In the genomic region with DNA sequence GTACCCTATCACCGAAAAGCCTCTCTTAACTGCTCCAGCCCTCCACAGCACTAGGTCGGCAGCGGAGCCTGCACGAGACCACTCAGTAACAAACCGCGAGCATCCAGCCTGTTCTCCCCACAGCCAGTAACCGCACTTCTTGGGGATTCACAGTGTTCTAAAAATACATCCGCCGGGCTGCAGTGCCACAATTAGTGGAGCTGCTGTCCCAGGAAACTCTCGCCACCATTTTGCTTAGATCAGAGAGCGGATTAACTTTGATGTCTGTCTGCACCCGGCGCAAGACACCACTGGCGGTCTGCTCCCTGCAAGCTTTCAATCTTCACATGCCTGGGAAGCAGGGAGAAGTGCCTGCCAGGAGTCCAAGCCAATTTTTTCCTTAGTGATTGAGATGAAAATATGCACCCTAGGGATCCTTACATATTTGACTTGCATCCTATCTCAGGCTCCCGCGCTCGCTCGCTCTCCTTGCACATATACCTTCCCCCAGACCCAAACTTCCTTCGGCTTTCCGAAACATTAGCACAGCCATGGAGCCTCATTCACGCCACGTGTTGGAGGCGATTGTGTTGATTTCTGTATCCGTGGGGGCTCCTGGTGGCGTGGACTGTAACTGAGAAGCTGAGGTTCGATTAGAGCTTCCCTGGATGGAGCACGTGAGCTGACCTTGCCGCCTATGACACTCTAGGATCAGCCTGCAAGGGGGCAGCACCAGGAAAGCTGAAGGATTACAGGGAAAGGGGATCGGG, we compare ENCODE assay signal across 8 mouse cellular contexts. TPM values are rescaled to one million over a fixed set of nuclear protein-coding genes. Genes with fewer than 3 reads are reported as not detected.
DNase-seq lines count a peak whose midpoint lies in the region; ATAC-seq and TF ChIP-seq lines count a peak whose summit lies in the region.

No protein-coding gene starts in this region.

- H3K27ac ChIP-seq in heart, adult 2 months, result no peak overlapping the region
- H3K27ac ChIP-seq in ES-Bruce4 (ENCODE audit: insufficient read depth, low read length), result no peak overlapping the region
- H3K27ac ChIP-seq in hindbrain, embryonic 13.5 days, result no peak overlapping the region
- no peak overlapping the region for H3K27ac ChIP-seq in liver, embryonic 14.5 days
- H3K27ac ChIP-seq in olfactory bulb, adult 2 months (ENCODE audit: insufficient read depth, low read depth, low read length), result no peak overlapping the region

- H3K9me3 ChIP-seq in ES-Bruce4 (replicated peaks; ENCODE audit: control insufficient read depth, insufficient read depth, low read length, poor library complexity, severe bottlenecking), result no peaks in the 10 kb centered on the region
- H3K9me3 ChIP-seq in hindbrain, embryonic 13.5 days, result no peaks in the 10 kb centered on the region
- no peaks in the 10 kb centered on the region for H3K9me3 ChIP-seq in liver, embryonic 14.5 days (ENCODE audit: control insufficient read depth, low read length)

- WGBS in heart, adult 2 months, result 3% methylated on average over 29 of the region's 29 CpGs
- 6% methylated on average over 29 of the region's 29 CpGs for WGBS in hindbrain, embryonic 13.5 days
- WGBS in liver, embryonic 14.5 days (ENCODE audit: insufficient replicate concordance), result 3% methylated on average over 29 of the region's 29 CpGs
- WGBS in olfactory bulb, adult 2 months, result 4% methylated on average over 29 of the region's 29 CpGs

- no peaks in the 10 kb centered on the region for H3K79me2 ChIP-seq in heart, adult 2 months (replicated peaks; ENCODE audit: control insufficient read depth, insufficient read depth, low read length)

- peak overlapping the region; percentile 38 for H3K4me3 ChIP-seq in heart, adult 2 months
- peak overlapping the region; percentile 35 for H3K4me3 ChIP-seq in ES-Bruce4 (ENCODE audit: low read depth, low read length)
- peak overlapping the region; percentile 35 for H3K4me3 ChIP-seq in hindbrain, embryonic 13.5 days
- H3K4me3 ChIP-seq in liver, embryonic 14.5 days (ENCODE audit: insufficient read depth in 1 of 2, low read depth in 2 of 2, low read length in 2 of 2), result peak overlapping the region; percentile 12 to 40; a peak in 2 of 4 replicates
- peak overlapping the region; percentile 40 for H3K4me3 ChIP-seq in olfactory bulb, adult 2 months (ENCODE audit: insufficient read depth, low read depth, low read length)

- no peaks in the 10 kb centered on the region for H3K36me3 ChIP-seq in heart, adult 2 months (ENCODE audit: control insufficient read depth, insufficient read depth, low read length)
- H3K36me3 ChIP-seq in ES-Bruce4 (ENCODE audit: control insufficient read depth, insufficient read depth, low read length, poor library complexity, severe bottlenecking), result no peaks in the 10 kb centered on the region
- H3K36me3 ChIP-seq in hindbrain, embryonic 13.5 days, result no peaks in the 10 kb centered on the region
- no peaks in the 10 kb centered on the region for H3K36me3 ChIP-seq in liver, embryonic 14.5 days (replicated peaks; ENCODE audit: control insufficient read depth, insufficient read depth, low read depth)

- TF ChIP-seq CTCF in heart, adult 2 months (IDR thresholded peaks at IDR 0.05), result no peak
- TF ChIP-seq CTCF in ES-Bruce4 (IDR thresholded peaks at IDR 0.05; ENCODE audit: low read depth, low read length), result peak; percentile 9
- 0 out of 2 replicates have a peak, but pooled peaks have one; percentile 11 for TF ChIP-seq CTCF in liver, embryonic 14.5 days (IDR thresholded peaks at IDR 0.05; ENCODE audit: low read depth)
- TF ChIP-seq CTCF in olfactory bulb, adult 2 months (IDR thresholded peaks at IDR 0.05; ENCODE audit: insufficient read depth, low read depth, low read length), result no peak

- peak overlapping the region; percentile 65 for H3K4me2 ChIP-seq in hindbrain, embryonic 13.5 days
- peak overlapping the region; percentile 52 for H3K4me2 ChIP-seq in liver, embryonic 14.5 days (ENCODE audit: low read depth)

- DNase-seq in heart, adult 2 months, result peak; percentile 23 to 35
- DNase-seq in heart, postnatal 25 days (ENCODE audit: low spot score), result no peak
- DNase-seq in embryo, embryonic 10.5 days (ENCODE audit: low spot score), result peak; percentile 67
- DNase-seq in liver, embryonic 14.5 days (ENCODE audit: low read depth in 3 of 3, low spot score in 3 of 3), result no peak
- no peak for DNase-seq in MN1 (ENCODE audit: low spot score)

- H3K4me1 ChIP-seq in heart, adult 2 months (ENCODE audit: control insufficient read depth, insufficient read depth, low read length), result no peaks in the 10 kb centered on the region
- H3K4me1 ChIP-seq in ES-Bruce4 (ENCODE audit: control insufficient read depth, insufficient read depth, low read length), result no peaks in the 10 kb centered on the region
- H3K4me1 ChIP-seq in hindbrain, embryonic 13.5 days (replicated peaks), result peaks cover 20% of the 10 kb centered on the region
- H3K4me1 ChIP-seq in liver, embryonic 14.5 days (replicated peaks; ENCODE audit: control insufficient read depth in 2 of 2, insufficient read depth in 2 of 2, low read length in 1 of 2), result peaks cover 0 to 5% of the 10 kb centered on the region in 2 experiments; a peak in 1 of 4 replicates
- peaks cover 8% of the 10 kb centered on the region for H3K4me1 ChIP-seq in olfactory bulb, adult 2 months (ENCODE audit: control insufficient read depth, insufficient read depth, low read length)

- H3K27me3 ChIP-seq in heart, adult 2 months (ENCODE audit: control insufficient read depth, insufficient read depth, low read length), result no peaks in the 10 kb centered on the region; the same call in 1 of the 2 replicates
- H3K27me3 ChIP-seq in ES-Bruce4 (ENCODE audit: control insufficient read depth, insufficient read depth, low read length, poor library complexity, severe bottlenecking), result peaks cover 3% of the 10 kb centered on the region; the same call in 1 of the 2 replicates
- peaks cover 10% of the 10 kb centered on the region; the same call in 1 of the 2 replicates for H3K27me3 ChIP-seq in hindbrain, embryonic 13.5 days
- H3K27me3 ChIP-seq in liver, embryonic 14.5 days (ENCODE audit: control insufficient read depth, insufficient read depth, low read length), result peaks cover 16% of the 10 kb centered on the region

- intact Hi-C loops in heart, adult 2 months (cut with DNase I), result no loop called here
- intact Hi-C loops in heart, postnatal 25 days (cut with DNase I), result no loop called here

- peak; percentile 49 for ATAC-seq in hindbrain, embryonic 13.5 days (ENCODE audit: low FRiP score)
- ATAC-seq in liver, embryonic 14.5 days (ENCODE audit: insufficient read depth), result no peak

- TF ChIP-seq EP300 in heart, adult 2 months (IDR thresholded peaks at IDR 0.05; ENCODE audit: insufficient read depth, low read depth, low read length), result no peak
- no peak for TF ChIP-seq EP300 in ES-Bruce4 (IDR thresholded peaks at IDR 0.05; ENCODE audit: insufficient read depth, low read depth, low read length)
- TF ChIP-seq EP300 in liver, embryonic 14.5 days (IDR thresholded peaks at IDR 0.05; ENCODE audit: low read depth), result no peak

- peak overlapping the region; percentile 4; the same call in 1 of the 2 replicates for H3K9ac ChIP-seq in heart, adult 2 months (ENCODE audit: low read depth, low read length)
- H3K9ac ChIP-seq in ES-Bruce4 (ENCODE audit: low read depth, poor library complexity, severe bottlenecking), result no peak overlapping the region
- peak overlapping the region; percentile 59 for H3K9ac ChIP-seq in hindbrain, embryonic 13.5 days
- no peak overlapping the region for H3K9ac ChIP-seq in liver, embryonic 14.5 days (replicated peaks)

- no peak for TF ChIP-seq POLR2A in heart, adult 2 months (IDR thresholded peaks at IDR 0.05; ENCODE audit: insufficient read depth, low read depth, low read length)
- no peak for TF ChIP-seq POLR2A in ES-Bruce4 (IDR thresholded peaks at IDR 0.05; ENCODE audit: insufficient read depth, low read length)
- TF ChIP-seq POLR2A in olfactory bulb, adult 2 months (IDR thresholded peaks at IDR 0.05; ENCODE audit: insufficient read depth, low read depth, low read length), result no peak

RNA-seq across cellular contexts. Expression of a gene that starts 8.7 kb away (rescaled TPM):
- total RNA-seq in heart, adult 2 months (2021), result 10 to 100 TPM; 92.3 to 100.0 TPM
- polyA plus RNA-seq in heart, adult 2 months (2012; rRNA removed), result 115 and 189 TPM in 2 replicates
- total RNA-seq in heart, postnatal 25 days (2021), result 100 to 1,000 TPM in 1 of 2 experiments, 10 to 100 TPM in 1; 97.7 to 102 TPM
- polyA plus RNA-seq in ES-Bruce4 (2011; ENCODE audit: insufficient read depth, insufficient read length, low read depth, missing spikeins), result 20.0 and 33.1 TPM in 2 replicates
- 76.0 and 76.6 TPM in 2 replicates for polyA plus RNA-seq in hindbrain, embryonic 13.5 days (2015; fragmentation: Nextera tagmentation; extraction: Ambion mirVana)
- 15.4 and 17.3 TPM in 2 replicates for polyA plus RNA-seq in liver, embryonic 14.5 days (2012; rRNA removed)
- polyA plus RNA-seq in liver, embryonic 14.5 days (2014; fragmentation: Nextera tagmentation; extraction: Ambion mirVana), result 35.2 and 38.5 TPM in 2 replicates
- not detected in 2 replicates for polyA plus RNA-seq in olfactory bulb, adult 2 months (2012; ENCODE audit: insufficient read depth, insufficient read length, low replicate concordance, missing spikeins)

RNA-seq across cellular contexts. Expression of a gene that starts 44.5 kb away (rescaled TPM):
- 1 to 10 TPM; 1.5 to 1.6 TPM for total RNA-seq in heart, adult 2 months (2021)
- 0.86 and 1.1 TPM in 2 replicates for polyA plus RNA-seq in heart, adult 2 months (2012; rRNA removed)
- 1 to 10 TPM; 1.7 to 2.0 TPM for total RNA-seq in heart, postnatal 25 days (2021)
- 6.1 and 6.2 TPM in 2 replicates for polyA plus RNA-seq in ES-Bruce4 (2011; ENCODE audit: insufficient read depth, insufficient read length, low read depth, missing spikeins)
- polyA plus RNA-seq in hindbrain, embryonic 13.5 days (2015; fragmentation: Nextera tagmentation; extraction: Ambion mirVana), result 4.4 and 5.2 TPM in 2 replicates
- polyA plus RNA-seq in liver, embryonic 14.5 days (2012; rRNA removed), result 0.03 and 0.05 TPM in 2 replicates
- 0.10 TPM in 1 of 2 replicates, not detected in the other for polyA plus RNA-seq in liver, embryonic 14.5 days (2014; fragmentation: Nextera tagmentation; extraction: Ambion mirVana)
- polyA plus RNA-seq in olfactory bulb, adult 2 months (2012; ENCODE audit: insufficient read depth, insufficient read length, low replicate concordance, missing spikeins), result not detected in 2 replicates

Comparison
In these comparisons a context has a peak if more than half of its experiments do, and no peak if none do; other contexts are left out.
1. DNase-seq: peak in heart, adult 2 months (2 of 2) and embryo, embryonic 10.5 days (single experiment); none in heart, postnatal 25 days (single experiment), liver, embryonic 14.5 days (0 of 3) and MN1 (single experiment).
2. H3K9ac ChIP-seq: peak in heart, adult 2 months (single experiment) and hindbrain, embryonic 13.5 days (single experiment); none in ES-Bruce4 (single experiment) and liver, embryonic 14.5 days (single experiment).
3. CTCF ChIP-seq: peak in ES-Bruce4 (single experiment) and liver, embryonic 14.5 days (single experiment); none in heart, adult 2 months (single experiment) and olfactory bulb, adult 2 months (single experiment).
4. RNA of a gene that starts 8.7 kb away (polyA plus RNA-seq): 115 to 189 TPM in heart, adult 2 months, 76.0 to 76.6 TPM in hindbrain, embryonic 13.5 days, 15.4 to 38.5 TPM in liver, embryonic 14.5 days and 20.0 to 33.1 TPM in ES-Bruce4; not detected in olfactory bulb, adult 2 months; every median in the first group is over 10 times any median in the second.
5. Peak in every context shown above with its lines, with median percentiles within 50 percentile points of each other: H3K4me3 ChIP-seq.